Mouse (Mus musculus) colon, adult 2 months (tissue): ENCODE measurements around the gene Brip1. TPM values are rescaled to one million over a fixed set of nuclear protein-coding genes. Genes with fewer than 3 reads are reported as not detected.

ENCODE experiments used
- polyA plus RNA-seq: library from polyadenylated mRNA; depleted of rRNA; stranded (reverse); fragments of >200 nt; gene quantifications from 2 replicates; pipeline ENCODE4 v1.2.3, GENCODE M21; 2012; rRNA removed

Gene Brip1
- polyA plus RNA-seq, result 0.23 and 0.77 TPM in 2 replicates

GRCm38 (mm10) chr11:86201037-86201786 lies at the start of gene Brip1:
Brip1 (minus strand) TSS chr11:86201193.

Other genes starting within 250 kb of the Brip1 start
- 3.7 and 6.0 TPM in 2 replicates for gene Ints2, start 56.4 kb upstream of the Brip1 start, polyA plus RNA-seq
- gene Med13, start 156.4 kb upstream of the Brip1 start, polyA plus RNA-seq, result 7.3 and 8.3 TPM in 2 replicates